Mouse (Mus musculus): ENCODE data around the gene Ch25h.

DNA sequence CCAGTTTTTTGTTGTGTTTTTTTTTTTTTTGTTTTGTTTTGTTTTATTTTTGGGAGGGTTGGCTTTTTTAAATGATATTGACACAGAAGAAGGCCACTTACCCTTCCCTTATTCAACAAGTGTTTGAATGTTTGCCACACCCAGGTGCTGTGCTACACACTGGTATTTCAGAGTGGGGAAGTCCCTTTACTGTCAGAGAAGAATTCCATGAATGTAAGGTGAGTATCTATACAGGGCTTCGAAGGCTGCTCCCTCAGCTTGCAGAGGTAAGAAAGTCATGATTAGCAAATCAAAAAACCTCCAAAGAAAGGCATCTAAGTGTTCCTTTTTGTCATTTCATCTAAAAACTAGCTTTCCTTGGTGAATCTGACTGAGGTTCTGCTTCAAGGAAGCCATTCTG is 26.1 kb downstream of the Ch25h start:
- TF ChIP-seq CTCF (IDR thresholded peaks at IDR 0.05): no peak
- no peak for TF ChIP-seq POLR2A (IDR thresholded peaks at IDR 0.05; ENCODE audit: insufficient read depth, low read depth, low read length)

All from heart, adult 2 months (tissue).